Mouse (Mus musculus) cortical plate, adult 2 months (tissue): ENCODE measurements around the gene Hipk1.

Source experiments
- CTCF ChIP-seq: fragments of 200-500 bp; IDR thresholded peaks from 2 replicates; pipeline ENCODE4 v1.5.1; 2011; ENCODE audit warnings: mild to moderate bottlenecking, control low read depth, low read length; ENCODE audit not compliant: insufficient read depth; ENCODE audit errors: extremely low read depth
- POLR2A ChIP-seq: fragments of 200-500 bp; IDR thresholded peaks from 2 replicates; pipeline ENCODE4 v1.6.1; 2011; ENCODE audit warnings: mild to moderate bottlenecking, low read length, control low read depth; ENCODE audit not compliant: insufficient read depth; ENCODE audit errors: extremely low read depth

DNA sequence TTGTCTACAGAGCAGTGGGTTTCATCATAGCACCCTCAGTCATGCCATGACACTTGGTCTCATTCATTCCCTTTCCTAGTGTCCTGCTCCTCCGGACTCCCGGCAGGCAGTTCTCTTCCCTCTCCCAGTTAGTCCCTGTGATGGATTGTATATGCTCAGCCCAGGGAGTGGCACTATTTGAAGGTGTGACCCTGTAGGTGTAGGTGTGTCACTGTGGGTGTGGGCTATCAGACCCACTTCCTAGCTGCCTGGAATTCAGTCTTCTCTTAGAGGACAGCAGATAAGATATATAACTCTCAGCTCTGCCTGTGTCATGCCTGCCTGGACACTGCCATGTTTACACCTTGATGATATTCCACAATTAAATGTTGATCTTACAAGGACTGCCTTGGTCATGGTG is 34.4 kb downstream of the Hipk1 start:
- no peak for TF ChIP-seq POLR2A
- TF ChIP-seq CTCF, result no peak
